Mouse (Mus musculus) cerebellum, adult 2 months (tissue): ENCODE results near the gene Scnn1g.

Source experiments
- CTCF ChIP-seq: fragments of 200-500 bp; IDR thresholded peaks from 2 replicates; pipeline ENCODE4 v1.5.1; 2011; ENCODE audit warnings: low read depth, mild to moderate bottlenecking, control low read depth, low read length, moderate library complexity, borderline replicate concordance; ENCODE audit not compliant: insufficient read depth
- POLR2A ChIP-seq: fragments of 200-500 bp; IDR thresholded peaks from 2 replicates; pipeline ENCODE4 v1.6.1; 2011; ENCODE audit warnings: low read length, control low read depth, borderline replicate concordance; ENCODE audit not compliant: insufficient read depth

- TF ChIP-seq CTCF = no peak
- TF ChIP-seq POLR2A = no peak
Observed at GRCm38 (mm10) chr7:121705051-121705450, 29.2 kb upstream of the Scnn1g start.
